Mouse (Mus musculus): Measurements from ENCODE around the gene Ndufb7.
"Not testable (repeated sequence)": the region's sequence is repeated elsewhere in the genome, so short reads cannot be mapped to it uniquely, and the experiment has no call there.

DNA sequence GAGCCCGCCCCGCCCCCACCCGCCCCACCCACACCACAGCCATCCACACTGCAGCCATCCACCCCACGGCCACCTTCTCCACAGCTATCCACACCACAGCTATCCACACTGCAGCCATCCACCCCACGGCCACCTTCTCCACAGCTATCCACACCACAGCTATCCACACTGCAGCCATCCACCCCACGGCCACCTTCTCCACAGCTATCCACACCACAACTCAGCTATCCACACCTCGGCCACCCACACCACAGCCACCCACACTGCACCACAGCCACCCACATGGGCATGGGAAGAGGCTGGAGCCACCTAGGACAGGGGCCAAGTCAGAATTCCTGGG, 4.5 kb downstream of the Ndufb7 start:
- TF ChIP-seq CTCF (IDR thresholded peaks at IDR 0.05; ENCODE audit: low read depth, low read length); POLR2A (IDR thresholded peaks at IDR 0.05; ENCODE audit: borderline replicate concordance, low read depth, low read length): not testable (repeated sequence)

Measured in bone marrow macrophage, adult 2 months (primary cell).